Mouse (Mus musculus) kidney, adult 11 months (tissue): ENCODE measurements at regions not wholly inside any gene's neighbourhood (a gene's known extent, or its start where the extent isn't known, plus 50 kb on each side); places are given as distances from the start of the nearest gene placed in this dataset.

Source experiments
- DNase-seq: peaks from one replicate; pipeline ENCODE4 v3.0.0; 2022

- peak; percentile 24 for DNase-seq
Measured at GRCm38 (mm10) chr8:91872278-91873115, 70.6 kb upstream of the Irx3 start.

- DNase-seq, result no peak
Measured at GRCm38 (mm10) chr8:91867069-91867468, 65.2 kb upstream of the Irx3 start.

GRCm38 (mm10) chr8:91866076-91866475 lies 64.2 kb upstream of the Irx3 start:
- DNase-seq, result no peak

GRCm38 (mm10) chr8:91865361-91865760 lies 63.5 kb upstream of the Irx3 start:
- no peak for DNase-seq

GRCm38 (mm10) chr8:91863505-91863904 lies 61.6 kb upstream of the Irx3 start:
- no peak for DNase-seq

GRCm38 (mm10) chr8:91855881-91856280 lies 54.0 kb upstream of the Irx3 start:
- DNase-seq, result no peak

GRCm38 (mm10) chr8:91854369-91854768 lies 52.5 kb upstream of the Irx3 start:
- no peak for DNase-seq

- no peak for DNase-seq
Measured at GRCm38 (mm10) chr8:91853803-91854202, 51.9 kb upstream of the Irx3 start.

GRCm38 (mm10) chr8:91853336-91853735 lies 51.5 kb upstream of the Irx3 start:
- DNase-seq, result no peak
